Mouse (Mus musculus) erythroblast, embryonic 14.5 days (primary cell): ENCODE measurements around the gene Fxn. TPM values are rescaled to one million over a fixed set of nuclear protein-coding genes. Genes with fewer than 3 reads are reported as not detected.

ENCODE experiments used
- H3K27me3 ChIP-seq: 2 replicates; pipeline ENCODE4 v1.6.1; 2012; ENCODE audit warnings: inconsistent platforms; ENCODE audit not compliant: control insufficient read depth
- H3K36me3 ChIP-seq: 2 replicates; pipeline ENCODE4 v1.6.1; 2012; ENCODE audit warnings: mild to moderate bottlenecking, inconsistent platforms; ENCODE audit not compliant: control insufficient read depth
- H3K4me1 ChIP-seq: 2 replicates; pipeline ENCODE4 v1.6.1; 2012; ENCODE audit warnings: inconsistent platforms; ENCODE audit not compliant: control insufficient read depth
- H3K4me3 ChIP-seq: replicated peaks from 2 replicates; pipeline ENCODE3; 2012; ENCODE audit warnings: moderate library complexity, mild to moderate bottlenecking, inconsistent platforms
- H3K9me3 ChIP-seq: 2 replicates; pipeline ENCODE4 v1.6.1; 2012; ENCODE audit warnings: low read length, inconsistent platforms, mixed read lengths; ENCODE audit not compliant: control insufficient read depth
- GATA1 ChIP-seq: IDR thresholded peaks from 2 replicates; pipeline ENCODE4 v1.6.1; 2012; ENCODE audit warnings: low read length, inconsistent platforms, mixed read lengths
- TAL1 ChIP-seq: IDR thresholded peaks from 3 replicates; pipeline ENCODE4 v1.6.1; 2012; ENCODE audit warnings: low read length, inconsistent platforms, mixed read lengths
- polyA plus RNA-seq: library from polyadenylated mRNA; stranded (reverse); fragments of >175 nt; gene quantifications from 2 replicates; pipeline ENCODE4 v1.2.3, GENCODE M21; 2012

The Fxn gene
- polyA plus RNA-seq, 1 experiment: 17.5 TPM

- TF ChIP-seq GATA1 (peak; percentile 45; the same call in 1 of the 2 replicates), TAL1 (no peak)
- Histone ChIP-seq H3K9me3 (peaks cover 6% of the 10 kb centered on the region), H3K4me1 (peaks cover 72% of the 10 kb centered on the region), H3K36me3 (peaks cover 88% of the 10 kb centered on the region), H3K27me3 (no peaks in the 10 kb centered on the region), H3K4me3 (peak overlapping the region; percentile 28)
These were observed 6.1 kb downstream of the Fxn start for GRCm38 (mm10) chr19:24274281-24274680.

- peaks cover 94% of the 10 kb centered on the region for H3K36me3 ChIP-seq
- H3K9me3 ChIP-seq: no peaks in the 10 kb centered on the region
These were observed 8.5 kb downstream of the Fxn start for GRCm38 (mm10) chr19:24271746-24272426.

DNA sequence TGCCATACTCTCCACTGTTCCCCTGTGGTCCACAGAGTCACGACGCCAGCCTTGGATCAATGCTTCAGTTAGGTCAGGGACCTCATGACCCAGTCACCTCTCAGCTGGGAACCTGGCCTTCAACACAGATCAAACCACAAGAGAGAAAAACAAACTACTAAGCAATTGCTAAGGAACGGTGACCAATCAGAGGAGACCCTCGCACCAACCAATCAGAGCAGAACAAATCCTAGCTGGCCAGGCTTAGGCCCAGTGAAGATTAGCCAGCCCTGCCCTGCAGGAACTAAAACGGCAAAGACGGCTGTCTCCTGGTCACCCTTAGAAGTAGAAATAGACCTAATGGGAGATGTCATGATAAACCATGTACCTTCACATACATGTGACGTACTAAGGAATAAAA lies 9.1 kb downstream of the Fxn start:
- no peak overlapping the region for H3K4me3 ChIP-seq
- peaks cover 94% of the 10 kb centered on the region for H3K36me3 ChIP-seq
- TF ChIP-seq GATA1 (no peak), TAL1 (no peak)
- H3K27me3 ChIP-seq: no peaks in the 10 kb centered on the region
- H3K9me3 ChIP-seq: no peaks in the 10 kb centered on the region
- peaks cover 44% of the 10 kb centered on the region for H3K4me1 ChIP-seq

More at GRCm38 (mm10) chr19:24271746-24272426, 8.5 kb downstream of the Fxn start:
- TF ChIP-seq TAL1: no peak
- peaks cover 50% of the 10 kb centered on the region for H3K4me1 ChIP-seq
- no peak overlapping the region for H3K4me3 ChIP-seq
- H3K27me3 ChIP-seq: no peaks in the 10 kb centered on the region

GRCm38 (mm10) chr19:24268531-24268930 lies 11.9 kb downstream of the Fxn start:
- Histone ChIP-seq H3K36me3 (peaks cover 96% of the 10 kb centered on the region), H3K27me3 (no peaks in the 10 kb centered on the region), H3K4me1 (peaks cover 19% of the 10 kb centered on the region), H3K9me3 (no peaks in the 10 kb centered on the region), H3K4me3 (no peak overlapping the region)
- TF ChIP-seq GATA1: no peak
- no peak for TF ChIP-seq TAL1

DNA sequence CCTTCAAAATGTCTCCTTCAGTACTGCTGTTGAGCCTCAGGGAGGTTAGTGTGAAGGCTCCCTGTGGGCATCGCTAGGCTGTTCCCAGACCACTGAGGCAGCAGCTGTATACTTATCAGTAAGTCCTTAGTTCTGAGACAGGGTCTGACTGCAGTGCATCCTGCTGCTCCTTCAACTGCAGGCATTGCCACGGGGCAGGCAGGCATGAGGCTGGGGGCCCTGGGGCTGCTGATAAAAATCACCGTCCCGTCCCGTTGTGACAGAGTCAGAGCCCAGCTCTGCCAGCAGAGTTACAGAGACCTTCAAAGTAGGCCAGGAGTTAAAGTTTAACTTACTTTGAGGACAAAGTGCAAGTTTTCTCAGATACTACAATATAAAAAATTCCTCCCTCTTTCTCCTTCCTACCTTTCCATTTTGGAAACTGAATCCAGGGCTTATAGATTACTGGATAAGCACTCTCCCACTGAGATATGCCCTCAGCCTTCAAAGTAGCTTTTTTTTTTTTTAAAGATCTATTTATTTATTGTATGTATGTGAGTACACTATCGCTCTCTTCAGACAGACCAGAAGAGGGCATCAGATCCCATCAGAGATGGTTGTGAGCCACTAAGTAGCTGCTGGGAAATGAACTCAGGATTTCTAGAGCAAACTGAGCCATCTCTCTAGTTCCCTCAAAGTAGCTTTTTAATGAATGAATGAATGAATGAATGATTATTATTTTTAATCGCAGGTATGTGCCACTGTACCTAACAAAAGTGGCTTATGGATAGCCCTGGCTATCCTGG lies 14.2 kb downstream of the Fxn start:
- H3K36me3 ChIP-seq: peaks cover 99% of the 10 kb centered on the region
- H3K4me3 ChIP-seq: no peak overlapping the region
- TF ChIP-seq TAL1 (no peak), GATA1 (no peak)
- H3K9me3 ChIP-seq: no peaks in the 10 kb centered on the region
- H3K4me1 ChIP-seq: peaks cover 3% of the 10 kb centered on the region
- no peaks in the 10 kb centered on the region for H3K27me3 ChIP-seq

DNA sequence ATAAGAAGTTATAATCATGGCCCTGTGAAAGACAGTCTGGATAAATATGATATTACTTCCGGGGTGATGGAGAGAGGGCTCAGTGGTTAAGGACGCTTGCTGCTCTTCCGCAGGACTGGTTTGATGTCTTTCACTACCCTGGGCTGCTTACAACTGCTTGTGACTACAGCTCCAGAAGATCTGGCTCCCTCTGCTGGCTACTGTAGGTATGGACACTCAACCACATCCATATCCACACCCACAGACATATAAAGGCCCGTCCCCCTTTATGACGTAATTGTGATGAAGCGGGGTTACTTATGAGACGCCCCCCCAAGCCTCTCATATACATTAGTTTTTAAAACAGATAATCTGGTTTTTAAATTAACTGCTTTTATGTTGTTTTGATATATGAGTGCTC lies 15.4 kb downstream of the Fxn start:
- Histone ChIP-seq H3K4me1 (no peaks in the 10 kb centered on the region; the same call in 1 of the 2 replicates), H3K36me3 (peaks cover 99% of the 10 kb centered on the region), H3K4me3 (no peak overlapping the region), H3K27me3 (no peaks in the 10 kb centered on the region), H3K9me3 (no peaks in the 10 kb centered on the region)
- TF ChIP-seq GATA1 (no peak), TAL1 (no peak)

- Histone ChIP-seq H3K4me3 (no peak overlapping the region), H3K27me3 (no peaks in the 10 kb centered on the region), H3K9me3 (no peaks in the 10 kb centered on the region), H3K4me1 (no peaks in the 10 kb centered on the region; the same call in 1 of the 2 replicates), H3K36me3 (peaks cover 98% of the 10 kb centered on the region)
- TF ChIP-seq TAL1 (no peak), GATA1 (no peak)
These were observed 17.7 kb downstream of the Fxn start for GRCm38 (mm10) chr19:24262736-24263135.

DNA sequence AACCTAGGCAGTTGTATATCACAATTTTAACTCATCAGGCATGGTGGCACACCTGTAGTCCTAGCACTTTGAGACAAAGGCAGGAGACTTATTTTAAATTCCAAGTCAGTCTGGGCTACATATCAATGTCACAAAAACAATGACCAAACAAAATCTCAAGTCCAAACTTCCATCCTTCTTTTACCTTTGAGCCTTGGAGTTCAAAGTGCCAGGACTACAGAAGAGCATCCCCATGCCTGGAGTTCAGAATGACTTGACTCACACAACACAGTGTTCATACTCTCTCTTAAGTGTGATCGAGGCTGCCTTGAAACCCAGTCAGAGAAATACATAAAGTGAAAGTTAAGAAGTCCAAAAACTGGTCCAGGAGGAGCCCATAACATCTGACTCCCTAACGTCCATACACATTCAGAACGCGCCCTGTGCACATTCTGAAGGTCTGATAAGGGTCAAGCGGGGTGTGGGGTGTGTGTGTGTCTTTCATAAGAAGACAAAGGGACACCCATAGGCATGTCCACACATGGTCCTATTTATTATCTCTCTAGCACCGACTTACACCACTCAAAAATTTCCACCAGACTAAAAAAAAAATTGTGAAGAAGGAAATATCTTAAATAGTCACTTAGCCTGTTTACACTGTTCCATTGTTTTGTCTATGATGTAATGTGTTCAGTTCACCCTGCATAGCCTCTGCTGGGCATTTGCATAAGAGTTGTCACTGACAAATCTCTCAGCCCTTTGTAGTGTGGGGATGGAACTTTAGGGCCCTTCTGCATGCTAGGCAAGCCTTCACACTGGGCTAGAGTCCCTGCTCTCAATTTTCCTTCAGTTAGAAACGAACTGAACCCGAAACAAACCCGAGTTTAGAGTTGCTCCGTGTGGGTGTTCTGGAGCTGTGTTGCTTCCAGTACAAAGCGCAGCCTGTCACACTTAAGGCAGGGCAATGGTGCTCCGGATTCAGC lies 20.7 kb downstream of the Fxn start:
- peaks cover 67% of the 10 kb centered on the region for H3K36me3 ChIP-seq
- no peaks in the 10 kb centered on the region for H3K27me3 ChIP-seq
- no peaks in the 10 kb centered on the region for H3K4me1 ChIP-seq
- H3K4me3 ChIP-seq: no peak overlapping the region
- no peaks in the 10 kb centered on the region for H3K9me3 ChIP-seq
- TF ChIP-seq TAL1 (no peak), GATA1 (no peak)
